Mouse (Mus musculus): Measurements from ENCODE around the gene Hoxb9. TPM values are rescaled to one million over a fixed set of nuclear protein-coding genes. Genes with fewer than 3 reads are reported as not detected.

Gene Hoxb9
- polyA plus RNA-seq, 1 experiment: 27.8 TPM

- Histone ChIP-seq H3K36me3 (ENCODE audit: control insufficient read depth, insufficient read depth, low read length) (no peaks in the 10 kb centered on the region), H3K4me3 (ENCODE audit: insufficient read depth, low read depth, low read length) (peak overlapping the region; percentile 95), H3K27me3 (replicated peaks; ENCODE audit: control insufficient read depth, insufficient read depth, low read length) (no peaks in the 10 kb centered on the region), H3K27ac (ENCODE audit: insufficient read depth, low read depth, low read length) (peak overlapping the region; percentile 90), H3K4me1 (ENCODE audit: control insufficient read depth, insufficient read depth, low read length) (peaks cover 7% of the 10 kb centered on the region; the same call in 1 of the 2 replicates)
- peak; percentile 95 for DNase-seq
- WGBS: under 1% methylated on average over 30 of the region's 30 CpGs
- TF ChIP-seq POLR2A (IDR thresholded peaks at IDR 0.05; ENCODE audit: low read depth, low read length) (no peak), CTCF (conservative IDR thresholded peaks at IDR 0.05; ENCODE audit: insufficient read depth, insufficient read length, low read depth, low read length) (no peak)
Measured at GRCm38 (mm10) chr11:96295092-96295835, 24.0 kb downstream of the Hoxb9 start.

GRCm38 (mm10) chr11:96296997-96297396 lies 25.7 kb downstream of the Hoxb9 start:
- WGBS: 50% methylated on average over 2 of the region's 2 CpGs
- Histone ChIP-seq H3K4me3 (ENCODE audit: insufficient read depth, low read depth, low read length) (no peak overlapping the region), H3K36me3 (ENCODE audit: control insufficient read depth, insufficient read depth, low read length) (peaks cover 2% of the 10 kb centered on the region; the same call in 1 of the 2 replicates)

DNA sequence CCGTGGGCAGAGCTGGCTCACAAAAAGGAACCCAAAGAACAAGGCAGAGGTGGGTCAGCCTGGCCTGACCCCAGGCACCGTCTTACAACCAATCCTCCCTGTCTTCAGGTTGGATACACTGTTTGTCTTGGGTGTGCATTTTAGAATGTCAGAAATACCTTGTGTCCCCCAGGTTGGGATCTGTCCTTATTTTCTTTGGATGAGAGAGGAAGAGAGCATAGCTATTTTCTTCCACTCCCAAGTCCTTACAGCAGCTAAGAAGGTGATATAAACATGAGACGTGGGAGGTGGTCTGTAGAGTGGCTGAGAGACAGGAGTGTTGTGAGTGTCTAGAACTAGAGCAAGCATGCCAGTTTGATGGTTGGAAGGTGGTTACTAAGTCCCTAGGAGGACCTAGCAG lies 26.2 kb downstream of the Hoxb9 start:
- H3K36me3 ChIP-seq (ENCODE audit: control insufficient read depth, insufficient read depth, low read length): peaks cover 2% of the 10 kb centered on the region; the same call in 1 of the 2 replicates
- no peaks in the 10 kb centered on the region for H3K27me3 ChIP-seq (replicated peaks; ENCODE audit: control insufficient read depth, insufficient read depth, low read length)
- no peak overlapping the region for H3K4me3 ChIP-seq (ENCODE audit: insufficient read depth, low read depth, low read length)
- 48% methylated on average over 3 of the region's 3 CpGs for WGBS
- peaks cover 4% of the 10 kb centered on the region; the same call in 1 of the 2 replicates for H3K4me1 ChIP-seq (ENCODE audit: control insufficient read depth, insufficient read depth, low read length)
- no peak for DNase-seq
- H3K27ac ChIP-seq (ENCODE audit: insufficient read depth, low read depth, low read length): 0 out of 2 replicates have a peak overlapping the region, but pooled peaks have one; percentile 18
- TF ChIP-seq CTCF (conservative IDR thresholded peaks at IDR 0.05; ENCODE audit: insufficient read depth, insufficient read length, low read depth, low read length): no peak
- no peak for TF ChIP-seq POLR2A (IDR thresholded peaks at IDR 0.05; ENCODE audit: low read depth, low read length)

More at GRCm38 (mm10) chr11:96296997-96297396, 25.7 kb downstream of the Hoxb9 start:
- H3K27me3 ChIP-seq (replicated peaks; ENCODE audit: control insufficient read depth, insufficient read depth, low read length): no peaks in the 10 kb centered on the region
- DNase-seq: no peak
- H3K4me1 ChIP-seq (ENCODE audit: control insufficient read depth, insufficient read depth, low read length): peaks cover 4% of the 10 kb centered on the region; the same call in 1 of the 2 replicates
- 0 out of 2 replicates have a peak overlapping the region, but pooled peaks have one; percentile 18 for H3K27ac ChIP-seq (ENCODE audit: insufficient read depth, low read depth, low read length)
- TF ChIP-seq CTCF (conservative IDR thresholded peaks at IDR 0.05; ENCODE audit: insufficient read depth, insufficient read length, low read depth, low read length) (no peak), POLR2A (IDR thresholded peaks at IDR 0.05; ENCODE audit: low read depth, low read length) (no peak)

GRCm38 (mm10) chr11:96297968-96298635 lies 26.8 kb downstream of the Hoxb9 start:
- TF ChIP-seq POLR2A (IDR thresholded peaks at IDR 0.05; ENCODE audit: low read depth, low read length): no peak
- TF ChIP-seq CTCF (conservative IDR thresholded peaks at IDR 0.05; ENCODE audit: insufficient read depth, insufficient read length, low read depth, low read length): no peak
- 37% methylated on average over 11 of the region's 11 CpGs for WGBS
- no peak for DNase-seq
- Histone ChIP-seq H3K27me3 (replicated peaks; ENCODE audit: control insufficient read depth, insufficient read depth, low read length) (no peaks in the 10 kb centered on the region), H3K4me3 (ENCODE audit: insufficient read depth, low read depth, low read length) (peak overlapping the region; percentile 91; the same call in 1 of the 2 replicates), H3K27ac (ENCODE audit: insufficient read depth, low read depth, low read length) (peak overlapping the region; percentile 28; the same call in 1 of the 2 replicates), H3K4me1 (ENCODE audit: control insufficient read depth, insufficient read depth, low read length) (peaks cover 4% of the 10 kb centered on the region; the same call in 1 of the 2 replicates), H3K36me3 (ENCODE audit: control insufficient read depth, insufficient read depth, low read length) (peaks cover 2% of the 10 kb centered on the region; the same call in 1 of the 2 replicates)

DNA sequence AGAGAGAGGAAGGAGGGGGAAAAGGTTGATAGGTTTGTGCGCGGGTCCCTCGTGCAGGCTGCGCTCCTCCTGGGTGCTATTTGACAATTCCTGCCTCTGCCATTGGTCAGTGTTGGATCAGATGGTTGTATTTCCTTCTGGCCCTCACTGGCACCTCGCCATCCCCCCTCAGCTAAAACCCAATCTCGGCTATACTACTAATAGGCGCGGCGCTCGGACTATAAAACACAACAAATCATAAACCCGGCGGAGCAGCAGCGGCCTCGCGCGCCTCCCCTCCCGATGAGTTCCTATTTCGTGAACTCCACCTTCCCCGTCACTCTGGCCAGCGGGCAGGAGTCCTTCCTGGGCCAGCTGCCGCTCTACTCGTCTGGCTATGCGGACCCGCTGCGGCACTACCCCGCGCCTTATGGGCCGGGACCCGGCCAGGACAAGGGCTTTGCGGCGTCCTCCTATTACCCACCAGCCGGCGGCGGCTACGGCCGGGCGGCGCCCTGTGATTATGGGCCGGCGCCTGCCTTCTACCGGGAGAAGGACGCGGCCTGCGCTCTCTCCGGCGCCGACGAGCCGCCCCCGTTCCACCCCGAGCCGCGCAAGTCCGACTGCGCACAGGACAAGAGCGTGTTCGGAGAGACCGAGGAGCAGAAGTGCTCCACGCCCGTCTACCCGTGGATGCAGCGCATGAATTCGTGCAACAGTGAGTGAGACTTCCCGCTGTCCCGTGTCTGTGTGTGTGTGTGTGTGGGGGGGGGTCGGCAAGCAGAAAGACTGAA lies 27.8 kb downstream of the Hoxb9 start:
- Histone ChIP-seq H3K4me3 (ENCODE audit: insufficient read depth, low read depth, low read length) (peak overlapping the region; percentile 91), H3K36me3 (ENCODE audit: control insufficient read depth, insufficient read depth, low read length) (peaks cover 2% of the 10 kb centered on the region; the same call in 1 of the 2 replicates), H3K4me1 (ENCODE audit: control insufficient read depth, insufficient read depth, low read length) (peaks cover 4% of the 10 kb centered on the region; the same call in 1 of the 2 replicates), H3K27ac (ENCODE audit: insufficient read depth, low read depth, low read length) (peak overlapping the region; percentile 92), H3K27me3 (replicated peaks; ENCODE audit: control insufficient read depth, insufficient read depth, low read length) (no peaks in the 10 kb centered on the region)
- peak; percentile 94 for DNase-seq
- TF ChIP-seq CTCF (conservative IDR thresholded peaks at IDR 0.05; ENCODE audit: insufficient read depth, insufficient read length, low read depth, low read length): no peak
- peak; percentile 10 for TF ChIP-seq POLR2A (IDR thresholded peaks at IDR 0.05; ENCODE audit: low read depth, low read length)
- WGBS: under 1% methylated on average over 66 of the region's 66 CpGs

- TF ChIP-seq POLR2A (IDR thresholded peaks at IDR 0.05; ENCODE audit: low read depth, low read length) (no peak), CTCF (conservative IDR thresholded peaks at IDR 0.05; ENCODE audit: insufficient read depth, insufficient read length, low read depth, low read length) (no peak)
- peak overlapping the region; percentile 91 for H3K4me3 ChIP-seq (ENCODE audit: insufficient read depth, low read depth, low read length)
- no peaks in the 10 kb centered on the region for H3K27me3 ChIP-seq (replicated peaks; ENCODE audit: control insufficient read depth, insufficient read depth, low read length)
- DNase-seq: no peak
- peaks cover 2% of the 10 kb centered on the region; the same call in 1 of the 2 replicates for H3K36me3 ChIP-seq (ENCODE audit: control insufficient read depth, insufficient read depth, low read length)
- peaks cover 4% of the 10 kb centered on the region; the same call in 1 of the 2 replicates for H3K4me1 ChIP-seq (ENCODE audit: control insufficient read depth, insufficient read depth, low read length)
- H3K27ac ChIP-seq (ENCODE audit: insufficient read depth, low read depth, low read length): peak overlapping the region; percentile 92
- WGBS: 20% methylated on average over 9 of the region's 9 CpGs
Measured at GRCm38 (mm10) chr11:96299781-96300180, 28.5 kb downstream of the Hoxb9 start.
